Mouse (Mus musculus) activated CD4-positive, CD25-positive, alpha-beta regulatory T cell, adult 4 months (primary cell): ENCODE measurements around the gene Olfr1325. TPM values are rescaled to one million over a fixed set of nuclear protein-coding genes. Genes with fewer than 3 reads are reported as not detected.
"Not testable (repeated sequence)": the region's sequence is repeated elsewhere in the genome, so short reads cannot be mapped to it uniquely, and the experiment has no call there.

Experiments
- ATAC-seq: one replicate; pipeline ENCODE4 v1.8.0; 2017
- polyA plus RNA-seq, 2 experiments: library from polyadenylated mRNA; unstranded; fragments of 100-300 nt; shearing (Covaris generic); gene quantifications; one replicate each; pipeline ENCODE4 v1.2.1; 2017

Gene Olfr1325
- polyA plus RNA-seq, result not detected

GRCm38 (mm10) chrX:74592379-74592778 is at the start of gene Olfr1325:
Gene Olfr1325, plus strand, starts transcription at chrX:74592679.
- no peak for ATAC-seq

- no peak for ATAC-seq
These were observed 17.7 kb upstream of the Olfr1325 start, which contains the start of gene Olfr1326-ps1 for GRCm38 (mm10) chrX:74574788-74575187. Gene Olfr1326-ps1, minus strand, starts transcription at chrX:74574888.

- ATAC-seq, result not testable (repeated sequence)
These were observed 53.2 kb downstream of the Olfr1325 start, which contains the start of gene Gm5640 for GRCm38 (mm10) chrX:74645466-74646323. Gene Gm5640, minus strand, starts transcription at chrX:74645635.

GRCm38 (mm10) chrX:74646393-74646792 is 53.9 kb downstream of the Olfr1325 start:
- not testable (repeated sequence) for ATAC-seq

Other genes with a start within 250 kb of the Olfr1325 start
- gene Lage3, start 239.1 kb upstream of the Olfr1325 start, polyA plus RNA-seq, result 10 to 100 TPM; 70.4 to 87.6 TPM
- 10 to 100 TPM; 57.4 to 70.9 TPM for gene Ubl4a, start 219.5 kb upstream of the Olfr1325 start, polyA plus RNA-seq
- gene Slc10a3, start 219.3 kb upstream of the Olfr1325 start, polyA plus RNA-seq, result 10 to 100 TPM; 22.4 to 34.2 TPM
- 10 to 100 TPM; 17.6 to 27.2 TPM for gene Fam3a, start 199.4 kb upstream of the Olfr1325 start, polyA plus RNA-seq
- 10 to 100 TPM; 35.4 to 38.5 TPM for gene Ikbkg, start 199.4 kb upstream of the Olfr1325 start, polyA plus RNA-seq
- 10 to 100 TPM; 31.7 to 37.7 TPM for gene G6pdx, start 163.5 kb upstream of the Olfr1325 start, polyA plus RNA-seq
- not detected for gene Gm6880, start 111.3 kb upstream of the Olfr1325 start, polyA plus RNA-seq
- not detected for gene Olfr1326-ps1, start 17.8 kb upstream of the Olfr1325 start, polyA plus RNA-seq
- not detected for gene Gm5640, start 53.0 kb downstream of the Olfr1325 start, polyA plus RNA-seq
- gene Gm6890, start 148.2 kb downstream of the Olfr1325 start, polyA plus RNA-seq, result not detected
- not detected for gene Gm5936, start 244.5 kb downstream of the Olfr1325 start, polyA plus RNA-seq